Mouse (Mus musculus) stomach, embryonic 14.5 days (tissue): ENCODE results near the gene Cyp4f18. TPM values are rescaled to one million over a fixed set of nuclear protein-coding genes. Genes with fewer than 3 reads are reported as not detected.
"Not testable (repeated sequence)": the region's sequence is repeated elsewhere in the genome, so short reads cannot be mapped to it uniquely, and the experiment has no call there.

ENCODE experiments used
- ATAC-seq: fragments of 200-750 bp; cut with Nextera tagmentation; 2 replicates; pipeline ENCODE4 v1.8.0; 2017; ENCODE audit warnings: low read depth, moderate TSS enrichment; ENCODE audit not compliant: insufficient number of reproducible peaks, insufficient read depth, low FRiP score
- H3K27ac ChIP-seq: fragments of 300-500 bp; sonication (generic); 2 replicates; pipeline ENCODE4 v1.5.1; 2014; ENCODE audit warnings: mild to moderate bottlenecking, low read length, moderate library complexity, mixed read lengths
- H3K27me3 ChIP-seq: fragments of 300-500 bp; sonication (generic); 2 replicates; pipeline ENCODE4 v1.6.1; 2014; ENCODE audit warnings: low read length, control low read depth, mixed read lengths; ENCODE audit not compliant: control insufficient read depth, insufficient read depth
- H3K36me3 ChIP-seq: fragments of 300-500 bp; sonication (generic); 2 replicates; pipeline ENCODE4 v1.6.1; 2014; ENCODE audit warnings: mild to moderate bottlenecking, control low read depth, low read length, moderate library complexity, mixed read lengths; ENCODE audit not compliant: control insufficient read depth, insufficient read depth
- H3K4me1 ChIP-seq: fragments of 300-500 bp; sonication (generic); 2 replicates; pipeline ENCODE4 v1.6.1; 2014; ENCODE audit warnings: low read length, control low read depth, mixed read lengths; ENCODE audit not compliant: control insufficient read depth, insufficient read depth
- H3K4me2 ChIP-seq: fragments of 300-500 bp; sonication (generic); replicated peaks from 2 replicates; pipeline ENCODE4 v1.6.1; 2014; ENCODE audit warnings: low read depth, low read length, control low read depth
- H3K4me3 ChIP-seq: fragments of 300-500 bp; sonication (generic); 2 replicates; pipeline ENCODE4 v1.5.1; 2014; ENCODE audit warnings: low read depth, low read length, control low read depth
- H3K9ac ChIP-seq: fragments of 300-500 bp; sonication (generic); replicated peaks from 2 replicates; pipeline ENCODE4 v1.6.1; 2014; ENCODE audit warnings: low read depth, mild to moderate bottlenecking, control low read depth, low read length, moderate library complexity, mixed read lengths
- H3K9me3 ChIP-seq: fragments of 300-500 bp; sonication (generic); 2 replicates; pipeline ENCODE4 v1.6.1; 2016; ENCODE audit warnings: low read depth, low read length, control low read depth; ENCODE audit not compliant: control insufficient read depth
- WGBS: fragments of 180-500 bp; shearing (Covaris S2); extraction: QIAGEN DNeasy Blood & Tissue Kit; methylation state at CpG from one replicate; pipeline ENCODE4 v1.1.7; 2014; 5-methylcytosine and 5-hydroxymethylcytosine counted together
- polyA plus RNA-seq: library from polyadenylated mRNA; unstranded; fragments of >200 nt; fragmentation: Nextera tagmentation; extraction: Ambion mirVana; gene quantifications from 2 replicates; pipeline ENCODE4 v1.2.1, GENCODE M21; 2014

Gene Cyp4f18
- 1.6 and 2.1 TPM in 2 replicates for polyA plus RNA-seq

DNA sequence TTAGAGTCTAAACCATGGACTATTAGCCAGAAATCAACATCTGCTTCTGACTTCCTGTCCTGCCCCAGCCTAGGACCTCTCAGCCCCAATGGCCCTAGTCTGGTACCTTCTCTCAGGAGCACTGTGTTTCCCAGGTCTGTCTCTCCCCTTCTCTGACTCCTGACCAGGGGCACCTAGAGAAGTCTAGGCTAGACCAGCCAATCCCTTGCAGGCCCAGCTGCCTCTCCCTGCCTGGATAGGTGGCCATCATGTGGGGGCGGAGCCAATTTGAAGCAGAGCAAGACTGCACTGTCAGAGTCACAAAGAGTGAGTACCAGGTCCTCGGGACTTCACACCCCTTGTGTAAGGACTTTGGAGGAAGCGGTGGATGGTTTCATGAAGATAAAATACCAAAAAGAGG lies at the start of gene Cyp4f18:
Gene Cyp4f18 (minus strand): TSS at position 154 of the 400 bp plus-strand sequence.
- Histone ChIP-seq H3K27ac (no peak within 1 kb of the TSS), H3K36me3 (no peaks in the 10 kb centered on the region), H3K9me3 (no peaks in the 10 kb centered on the region), H3K27me3 (no peaks in the 10 kb centered on the region), H3K4me1 (no peaks in the 10 kb centered on the region), H3K4me2 (no peak within 1 kb of the TSS), H3K4me3 (no peak within 1 kb of the TSS), H3K9ac (no peak within 1 kb of the TSS)
- 66% methylated on average over 3 of the region's 3 CpGs for WGBS
- no peak for ATAC-seq

DNA sequence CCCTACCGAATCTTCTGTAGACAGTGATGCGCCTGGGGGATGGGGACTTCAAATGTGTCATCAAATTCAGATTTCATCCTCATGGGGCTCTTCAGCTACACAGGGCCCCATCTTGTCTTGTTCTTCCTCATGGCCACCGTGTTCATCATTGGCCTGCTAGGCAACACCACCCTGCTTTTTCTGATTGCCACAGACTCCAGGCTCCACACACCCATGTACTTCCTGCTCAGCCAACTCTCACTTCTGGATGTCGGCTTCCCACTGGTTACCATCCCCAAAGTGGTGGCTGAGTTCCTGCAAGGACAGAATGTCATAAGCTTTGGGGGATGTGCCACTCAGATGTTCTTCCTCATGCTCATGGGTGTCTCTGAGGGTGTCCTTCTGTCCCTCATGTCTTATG lies 48.2 kb upstream of the Cyp4f18 start:
- not testable (repeated sequence) for H3K27me3 ChIP-seq, H3K36me3 ChIP-seq, H3K9me3 ChIP-seq, ATAC-seq, H3K4me1 ChIP-seq, H3K4me2 ChIP-seq, H3K27ac ChIP-seq, H3K9ac ChIP-seq, H3K4me3 ChIP-seq
- WGBS: 72% methylated on average over 3 of the region's 4 CpGs

DNA sequence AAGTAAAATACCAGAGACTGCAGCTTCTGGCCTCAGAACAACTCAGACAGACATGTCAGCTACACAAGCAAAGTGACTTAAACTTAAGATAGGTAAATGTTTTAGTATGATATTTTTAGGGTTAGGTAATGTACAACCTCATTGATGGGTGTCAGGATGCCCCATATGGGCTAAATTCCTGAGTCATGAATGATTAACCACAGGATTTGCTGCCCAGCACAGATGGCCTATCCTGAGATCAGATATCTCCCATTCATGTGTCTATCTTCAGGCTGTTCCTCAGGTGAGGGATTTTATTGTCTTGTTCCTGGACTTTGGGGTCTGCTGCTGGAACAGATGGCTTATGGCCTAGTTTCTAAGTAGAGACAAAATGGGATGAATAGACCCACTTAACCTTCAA lies 45.2 kb upstream of the Cyp4f18 start:
- H3K9ac ChIP-seq, H3K4me2 ChIP-seq, H3K27me3 ChIP-seq, H3K4me1 ChIP-seq, H3K9me3 ChIP-seq, H3K4me3 ChIP-seq, ATAC-seq, H3K27ac ChIP-seq, H3K36me3 ChIP-seq: not testable (repeated sequence)

DNA sequence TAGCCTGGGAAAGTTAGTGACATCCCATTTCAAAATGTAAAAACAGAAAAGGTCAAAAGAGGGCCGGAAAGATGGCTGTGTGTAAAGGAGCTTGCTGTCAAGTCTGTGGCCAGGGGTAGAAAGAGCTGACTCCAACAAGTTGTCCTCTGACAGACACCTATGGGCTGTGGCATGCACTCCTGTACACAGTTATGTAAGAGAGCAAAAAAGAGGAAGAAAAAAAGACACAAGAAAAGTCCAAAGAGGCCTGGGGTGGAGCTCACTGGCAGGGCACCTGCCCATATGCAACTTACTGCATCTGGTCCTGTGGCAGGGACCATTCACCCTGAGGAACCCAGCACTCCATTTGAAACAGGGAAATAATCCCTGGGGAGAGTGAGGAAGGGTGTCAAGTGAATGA lies 33.1 kb upstream of the Cyp4f18 start:
- H3K27ac ChIP-seq: no peak overlapping the region
- H3K4me3 ChIP-seq: no peak overlapping the region
- H3K4me2 ChIP-seq: no peak overlapping the region
- no peaks in the 10 kb centered on the region for H3K4me1 ChIP-seq
- no peak for ATAC-seq
- no peaks in the 10 kb centered on the region for H3K9me3 ChIP-seq
- H3K9ac ChIP-seq: no peak overlapping the region
- 67% methylated on average over 1 of the region's 1 CpGs for WGBS
- H3K36me3 ChIP-seq: no peaks in the 10 kb centered on the region
- H3K27me3 ChIP-seq: no peaks in the 10 kb centered on the region

DNA sequence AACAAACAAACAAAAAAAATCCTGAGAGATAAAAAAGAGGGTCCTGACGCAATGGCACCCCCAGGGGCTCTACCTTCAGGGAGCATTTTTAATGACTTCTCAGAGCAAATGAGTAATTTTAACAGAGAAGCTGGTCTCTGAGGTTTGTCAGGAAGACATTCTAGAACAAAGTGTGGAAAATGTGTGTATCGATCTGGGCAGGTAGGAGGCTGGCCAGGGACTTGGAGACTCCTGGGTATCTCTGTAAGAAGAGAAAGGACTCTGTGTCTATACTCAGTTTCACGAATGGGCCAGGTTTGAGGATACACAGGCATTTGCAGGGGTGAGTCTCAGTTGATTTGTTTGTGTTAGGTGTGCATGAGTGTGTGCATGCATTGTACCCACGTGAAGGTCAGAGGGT lies 31.5 kb upstream of the Cyp4f18 start, which contains the start of gene Olfr372:
Gene Olfr372 (plus strand): TSS at position 301 of the 400 bp plus-strand sequence.
- H3K9ac ChIP-seq, ATAC-seq, H3K4me1 ChIP-seq, H3K4me3 ChIP-seq, H3K36me3 ChIP-seq, H3K9me3 ChIP-seq, H3K4me2 ChIP-seq, H3K27ac ChIP-seq, H3K27me3 ChIP-seq: not testable (repeated sequence)
- WGBS: 80% methylated on average over 4 of the region's 4 CpGs

DNA sequence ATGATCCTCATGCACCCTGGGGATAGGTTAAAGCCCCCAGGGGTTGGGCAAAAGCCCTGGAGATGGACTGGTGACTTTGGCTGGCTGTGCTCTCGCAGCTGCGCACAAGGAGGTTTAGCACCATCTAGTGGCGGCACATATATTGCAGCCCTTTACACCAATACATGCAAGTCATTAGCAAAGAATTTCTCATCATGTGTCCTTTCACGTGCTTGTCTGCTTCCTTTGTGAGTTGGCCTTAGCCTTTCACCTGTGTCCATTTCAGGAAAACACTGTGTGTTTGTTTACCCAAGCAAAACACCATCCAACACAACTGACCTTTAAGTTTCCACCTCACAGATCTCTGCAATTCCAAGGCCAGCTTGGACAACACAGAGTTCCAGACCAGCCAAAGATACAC lies 23.5 kb upstream of the Cyp4f18 start:
- not testable (repeated sequence) for ATAC-seq, H3K9me3 ChIP-seq, H3K27ac ChIP-seq, H3K4me3 ChIP-seq, H3K4me2 ChIP-seq, H3K4me1 ChIP-seq, H3K9ac ChIP-seq, H3K36me3 ChIP-seq, H3K27me3 ChIP-seq
- WGBS: 32% methylated on average over 4 of the region's 4 CpGs

DNA sequence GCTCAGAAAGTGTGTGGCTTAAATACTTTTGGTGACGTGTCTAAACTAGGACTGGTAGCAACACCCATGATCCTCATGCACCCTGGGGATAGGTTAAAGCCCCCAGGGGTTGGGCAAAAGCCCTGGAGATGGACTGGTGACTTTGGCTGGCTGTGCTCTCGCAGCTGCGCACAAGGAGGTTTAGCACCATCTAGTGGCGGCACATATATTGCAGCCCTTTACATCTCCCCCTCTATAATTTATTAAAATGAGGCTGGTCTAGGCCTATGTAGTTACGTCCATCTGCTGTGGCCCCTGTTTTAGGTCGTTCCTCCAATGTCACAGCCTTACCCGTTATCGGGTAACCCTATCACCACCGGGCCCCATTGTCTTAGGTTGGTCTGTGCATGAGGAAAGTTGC lies 15.5 kb upstream of the Cyp4f18 start:
- not testable (repeated sequence) for H3K9me3 ChIP-seq, H3K27ac ChIP-seq, H3K4me1 ChIP-seq, H3K9ac ChIP-seq, H3K27me3 ChIP-seq, ATAC-seq, H3K4me2 ChIP-seq, H3K4me3 ChIP-seq, H3K36me3 ChIP-seq
- WGBS: 24% methylated on average over 4 of the region's 9 CpGs

DNA sequence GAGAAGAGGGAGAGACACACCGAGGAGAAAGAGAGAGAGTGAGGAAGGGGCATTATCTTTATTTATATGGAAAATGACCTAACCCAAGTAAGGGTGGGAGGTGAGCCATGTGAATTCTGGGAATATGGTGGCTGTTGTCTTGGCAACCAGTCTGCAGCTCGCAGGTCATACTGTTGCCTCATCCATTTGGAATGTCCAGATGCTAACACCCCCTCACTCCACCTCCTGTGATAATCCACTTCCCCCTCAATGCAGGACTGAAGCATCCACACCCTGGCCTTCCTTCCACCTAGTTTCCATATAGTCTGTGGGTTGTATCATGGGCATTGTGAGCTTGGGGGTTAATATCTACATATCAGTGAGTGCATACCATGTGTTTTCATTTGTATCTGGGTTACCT lies 10.4 kb upstream of the Cyp4f18 start:
- Histone ChIP-seq H3K4me3 (no peak overlapping the region), H3K9me3 (no peaks in the 10 kb centered on the region), H3K36me3 (no peaks in the 10 kb centered on the region), H3K4me2 (no peak overlapping the region), H3K27me3 (no peaks in the 10 kb centered on the region), H3K27ac (no peak overlapping the region), H3K4me1 (no peaks in the 10 kb centered on the region), H3K9ac (no peak overlapping the region)
- 58% methylated on average over 2 of the region's 2 CpGs for WGBS
- no peak for ATAC-seq

DNA sequence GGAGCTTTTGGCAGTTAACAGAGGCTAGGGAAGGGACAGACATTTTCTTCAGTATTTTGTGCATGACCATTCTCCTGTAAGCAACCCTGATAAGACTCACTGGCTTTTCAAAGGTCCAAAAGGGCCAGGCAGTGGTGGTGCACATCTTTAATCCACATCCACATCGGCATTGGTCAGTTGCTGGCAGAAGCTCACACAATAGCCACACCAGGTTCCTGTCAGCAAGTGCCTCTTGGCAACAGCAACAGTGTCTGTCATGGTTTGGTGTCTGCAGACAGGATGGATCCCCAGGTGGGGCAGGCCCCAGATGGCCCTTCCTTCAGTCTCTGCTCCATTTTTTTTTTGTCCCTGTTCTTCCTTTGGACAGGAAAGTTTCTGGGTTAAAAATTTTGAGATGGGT lies 9.6 kb upstream of the Cyp4f18 start:
- not testable (repeated sequence) for ATAC-seq, H3K9me3 ChIP-seq, H3K36me3 ChIP-seq, H3K4me1 ChIP-seq, H3K4me3 ChIP-seq, H3K4me2 ChIP-seq, H3K27me3 ChIP-seq, H3K9ac ChIP-seq, H3K27ac ChIP-seq
- 76% methylated on average over 1 of the region's 1 CpGs for WGBS
